ENCODE assay signal across 26 mouse cellular contexts in the genomic region with DNA sequence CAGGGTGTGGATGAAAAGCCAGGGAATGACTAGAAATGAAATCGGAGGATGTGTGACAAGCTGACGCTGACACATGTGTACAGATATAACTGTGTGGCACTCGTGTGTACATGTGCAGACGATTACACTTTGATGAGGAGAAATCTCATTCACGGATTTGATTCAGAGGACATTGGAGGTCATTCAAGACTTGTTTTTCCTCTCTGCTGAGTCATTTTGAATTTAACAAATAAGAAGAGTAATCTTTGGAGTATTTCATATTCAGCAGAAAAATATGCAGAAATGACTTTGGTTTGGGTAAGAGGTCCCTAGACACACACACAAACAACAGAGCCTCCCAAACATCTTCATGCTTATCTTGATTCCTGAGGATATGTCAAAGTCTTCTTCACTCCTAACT.
"Had no signal": no experiment of that assay in that cellular context is flagged by ENCODE, and none has a peak within 500 bp of the region (broad histone marks: within the 10 kb centered on the region; RNA-seq: fewer than 3 reads in every experiment).

No protein-coding gene starts in this region.

- H3K4me1 ChIP-seq: heart, embryonic 10.5 days; heart, embryonic 12.5 days; hindbrain, embryonic 10.5 days; hindbrain, embryonic 12.5 days; hindbrain, embryonic 15.5 days; intestine, embryonic 15.5 days; kidney, embryonic 15.5 days; limb, embryonic 12.5 days; liver, embryonic 13.5 days; liver, embryonic 15.5 days had no signal

- H3K36me3 ChIP-seq: heart, embryonic 10.5 days; heart, embryonic 12.5 days; hindbrain, embryonic 10.5 days; hindbrain, embryonic 12.5 days; hindbrain, embryonic 15.5 days; intestine, embryonic 15.5 days; kidney, embryonic 15.5 days; liver, embryonic 13.5 days; liver, embryonic 15.5 days had no signal

- H3K27ac ChIP-seq: heart, embryonic 10.5 days; hindbrain, embryonic 10.5 days; hindbrain, embryonic 12.5 days; hindbrain, embryonic 15.5 days; hindbrain, postnatal 0 days; intestine, embryonic 15.5 days; kidney, embryonic 15.5 days; kidney, postnatal 0 days; limb, embryonic 12.5 days; liver, embryonic 13.5 days; liver, embryonic 15.5 days had no signal

- H3K4me3 ChIP-seq: heart, embryonic 10.5 days; heart, embryonic 12.5 days; hindbrain, embryonic 10.5 days; hindbrain, embryonic 12.5 days; hindbrain, embryonic 15.5 days; intestine, embryonic 15.5 days; kidney, embryonic 15.5 days; limb, embryonic 12.5 days; liver, embryonic 13.5 days; liver, embryonic 15.5 days had no signal

- H3K4me2 ChIP-seq: heart, embryonic 12.5 days; hindbrain, embryonic 12.5 days; hindbrain, embryonic 15.5 days; intestine, embryonic 15.5 days; kidney, embryonic 15.5 days; limb, embryonic 12.5 days; liver, embryonic 11.5 days; liver, embryonic 13.5 days; liver, embryonic 15.5 days had no signal

- H3K9ac ChIP-seq: heart, embryonic 12.5 days; hindbrain, embryonic 12.5 days; hindbrain, embryonic 15.5 days; intestine, embryonic 15.5 days; kidney, embryonic 15.5 days; limb, embryonic 12.5 days; liver, embryonic 13.5 days; liver, embryonic 15.5 days had no signal

- H3K9me3 ChIP-seq: heart, embryonic 10.5 days; heart, embryonic 12.5 days; hindbrain, embryonic 10.5 days; hindbrain, embryonic 12.5 days; hindbrain, embryonic 15.5 days; intestine, embryonic 15.5 days; kidney, embryonic 15.5 days; limb, embryonic 12.5 days; liver, embryonic 13.5 days; liver, embryonic 15.5 days had no signal

- ATAC-seq: hindbrain, postnatal 0 days; intestine, embryonic 15.5 days; intestine, postnatal 0 days had no signal

- H3K27me3 ChIP-seq: heart, embryonic 12.5 days; hindbrain, embryonic 12.5 days; hindbrain, embryonic 15.5 days; intestine, embryonic 15.5 days; kidney, embryonic 15.5 days; limb, embryonic 12.5 days; liver, embryonic 13.5 days; liver, embryonic 15.5 days had no signal

- DNase-seq: gastrocnemius, postnatal 25 days; heart, adult 18-20 months; heart, postnatal 10 days; heart, postnatal 4 days; kidney, adult 18-20 months; kidney, adult 8-10 months; kidney, postnatal 14 days; kidney, postnatal 36 days; layer of hippocampus, adult 9-11 months; layer of hippocampus, postnatal 36 days; left cerebral cortex, postnatal 4 days; liver; liver, embryonic 13.5 days had no signal
